Mouse (Mus musculus): ENCODE data around the gene Fam149b. TPM values are rescaled to one million over a fixed set of nuclear protein-coding genes. Genes with fewer than 3 reads are reported as not detected.
"Not testable (repeated sequence)": the region's sequence is repeated elsewhere in the genome, so short reads cannot be mapped to it uniquely, and the experiment has no call there.

Gene Fam149b
- polyA plus RNA-seq (2016; fragmentation: Nextera tagmentation; extraction: Ambion mirVana) = 45.7 and 48.3 TPM in 2 replicates

- peak; percentile 92 for DNase-seq (ENCODE audit: extremely low spot score, low spot score)
- no peaks in the 10 kb centered on the region for H3K9me3 ChIP-seq
- H3K36me3 ChIP-seq (replicated peaks) = peaks cover 52% of the 10 kb centered on the region
- H3K4me1 ChIP-seq = peaks cover 20% of the 10 kb centered on the region
- under 1% methylated on average over 42 of the region's 42 CpGs for WGBS
- peak within 1 kb of the TSS; percentile 97 for H3K27ac ChIP-seq
- H3K4me3 ChIP-seq = peak within 1 kb of the TSS; percentile 84
- H3K27me3 ChIP-seq (ENCODE audit: poor library complexity, severe bottlenecking) = no peaks in the 10 kb centered on the region
Observed at GRCm38 (mm10) chr14:20347991-20348541, at the start of gene Fam149b, which contains the start of gene Ecd. TSS of gene Fam149b (plus strand) at chr14:20348162. TSS of gene Ecd (minus strand) at chr14:20348121.

DNA sequence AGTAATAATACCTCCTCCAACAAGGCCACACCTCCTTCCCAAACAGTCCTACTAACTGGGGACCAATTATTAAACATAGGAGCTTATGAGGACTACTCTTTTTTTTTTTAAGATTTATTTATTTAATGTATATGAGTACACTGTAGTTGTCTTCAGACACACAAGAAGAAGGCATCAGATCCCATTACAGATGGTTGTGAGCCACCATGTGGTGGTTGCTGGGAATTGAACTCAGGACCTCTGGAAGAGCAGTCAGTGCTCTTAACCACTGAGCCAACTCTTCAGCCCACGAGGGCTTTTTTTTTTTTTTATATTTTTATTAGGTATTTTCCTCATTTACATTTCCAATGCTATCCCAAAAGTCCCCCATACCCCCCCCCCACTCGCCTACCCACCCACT lies 42.9 kb upstream of the Fam149b start:
- WGBS = 64% methylated on average over 2 of the region's 2 CpGs
- H3K27me3 ChIP-seq (ENCODE audit: poor library complexity, severe bottlenecking) = not testable (repeated sequence)
- peaks cover 29% of the 10 kb centered on the region for H3K36me3 ChIP-seq (replicated peaks)

DNA sequence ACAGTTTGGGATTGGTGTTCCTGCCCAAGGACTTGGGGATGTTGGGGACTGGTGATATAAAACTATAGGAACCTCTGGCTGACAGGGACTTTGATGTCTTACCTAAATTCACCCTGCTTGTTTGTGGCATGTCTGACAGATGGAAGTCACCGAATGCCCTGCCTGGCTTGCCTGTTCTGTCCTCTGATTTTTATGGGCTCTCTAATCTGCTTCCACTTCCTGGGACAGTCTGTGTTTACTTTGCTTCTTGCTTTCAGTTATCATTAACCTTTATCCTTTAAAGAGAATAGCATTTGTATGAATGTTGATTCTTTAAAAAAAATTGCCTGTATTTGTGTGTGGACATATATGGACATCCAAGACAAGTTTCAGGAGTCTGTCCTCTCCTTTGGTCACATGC lies 32.8 kb upstream of the Fam149b start:
- peaks cover 35% of the 10 kb centered on the region for H3K36me3 ChIP-seq (replicated peaks)
- no peaks in the 10 kb centered on the region for H3K27me3 ChIP-seq (ENCODE audit: poor library complexity, severe bottlenecking)
- no peaks in the 10 kb centered on the region for H3K4me1 ChIP-seq
- no peak overlapping the region for H3K27ac ChIP-seq
- H3K4me3 ChIP-seq = no peak overlapping the region
- WGBS = 88% methylated on average over 1 of the region's 1 CpGs
- DNase-seq (ENCODE audit: extremely low spot score, low spot score) = no peak
- H3K9me3 ChIP-seq = no peaks in the 10 kb centered on the region

More for the DNA sequence above, 42.9 kb upstream of the Fam149b start:
- not testable (repeated sequence) for H3K4me1 ChIP-seq; H3K27ac ChIP-seq; H3K9me3 ChIP-seq; H3K4me3 ChIP-seq; DNase-seq (ENCODE audit: extremely low spot score, low spot score)

- Histone ChIP-seq H3K36me3 (replicated peaks) (peaks cover 73% of the 10 kb centered on the region), H3K4me1 (no peaks in the 10 kb centered on the region), H3K9me3 (no peaks in the 10 kb centered on the region), H3K4me3 (no peak overlapping the region), H3K27me3 (ENCODE audit: poor library complexity, severe bottlenecking) (no peaks in the 10 kb centered on the region), H3K27ac (no peak overlapping the region)
- WGBS = 75% methylated on average over 3 of the region's 3 CpGs
- no peak for DNase-seq (ENCODE audit: extremely low spot score, low spot score)
Observed at GRCm38 (mm10) chr14:20319420-20319819, 28.5 kb upstream of the Fam149b start.

- WGBS = 97% methylated on average over 9 of the region's 9 CpGs
Observed at GRCm38 (mm10) chr14:20324196-20324595, 23.8 kb upstream of the Fam149b start.

GRCm38 (mm10) chr14:20328474-20328873 lies 19.5 kb upstream of the Fam149b start:
- H3K36me3 ChIP-seq (replicated peaks) = peaks cover 97% of the 10 kb centered on the region
- no peak overlapping the region for H3K27ac ChIP-seq
- WGBS = 72% methylated on average over 9 of the region's 9 CpGs
- H3K4me3 ChIP-seq = no peak overlapping the region
- no peaks in the 10 kb centered on the region for H3K9me3 ChIP-seq
- H3K4me1 ChIP-seq = no peaks in the 10 kb centered on the region
- no peaks in the 10 kb centered on the region for H3K27me3 ChIP-seq (ENCODE audit: poor library complexity, severe bottlenecking)
- peak; percentile 17 for DNase-seq (ENCODE audit: extremely low spot score, low spot score)

More at GRCm38 (mm10) chr14:20324196-20324595, 23.8 kb upstream of the Fam149b start:
- peaks cover 97% of the 10 kb centered on the region for H3K36me3 ChIP-seq (replicated peaks)
- no peak for DNase-seq (ENCODE audit: extremely low spot score, low spot score)
- no peaks in the 10 kb centered on the region for H3K9me3 ChIP-seq
- H3K4me3 ChIP-seq = no peak overlapping the region
- no peaks in the 10 kb centered on the region for H3K27me3 ChIP-seq (ENCODE audit: poor library complexity, severe bottlenecking)
- no peak overlapping the region for H3K27ac ChIP-seq
- H3K4me1 ChIP-seq = no peaks in the 10 kb centered on the region

DNA sequence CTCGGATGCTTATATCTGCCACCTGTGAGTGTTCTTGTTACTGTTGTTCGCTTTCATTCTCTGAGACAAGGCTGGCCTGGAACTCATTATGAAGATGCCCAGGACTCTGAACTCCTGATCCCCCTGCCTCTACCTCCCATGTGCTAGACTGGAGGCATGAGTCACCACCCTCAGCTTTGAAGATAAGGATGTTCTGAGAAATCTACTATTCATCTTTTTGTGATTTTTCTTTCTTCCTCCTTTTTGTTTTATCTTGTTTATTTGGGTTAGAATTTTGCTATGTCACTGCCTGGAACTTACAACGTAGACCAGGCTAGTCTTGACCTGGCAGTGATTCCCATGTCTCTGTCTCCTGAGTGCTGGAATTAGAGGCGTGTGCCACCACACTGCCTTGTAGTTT lies 16.6 kb upstream of the Fam149b start:
- H3K4me1 ChIP-seq = no peaks in the 10 kb centered on the region
- no peaks in the 10 kb centered on the region for H3K9me3 ChIP-seq
- H3K36me3 ChIP-seq (replicated peaks) = peaks cover 98% of the 10 kb centered on the region
- 92% methylated on average over 4 of the region's 4 CpGs for WGBS
- no peak for DNase-seq (ENCODE audit: extremely low spot score, low spot score)
- no peak overlapping the region for H3K27ac ChIP-seq
- no peaks in the 10 kb centered on the region for H3K27me3 ChIP-seq (ENCODE audit: poor library complexity, severe bottlenecking)
- no peak overlapping the region for H3K4me3 ChIP-seq

DNA sequence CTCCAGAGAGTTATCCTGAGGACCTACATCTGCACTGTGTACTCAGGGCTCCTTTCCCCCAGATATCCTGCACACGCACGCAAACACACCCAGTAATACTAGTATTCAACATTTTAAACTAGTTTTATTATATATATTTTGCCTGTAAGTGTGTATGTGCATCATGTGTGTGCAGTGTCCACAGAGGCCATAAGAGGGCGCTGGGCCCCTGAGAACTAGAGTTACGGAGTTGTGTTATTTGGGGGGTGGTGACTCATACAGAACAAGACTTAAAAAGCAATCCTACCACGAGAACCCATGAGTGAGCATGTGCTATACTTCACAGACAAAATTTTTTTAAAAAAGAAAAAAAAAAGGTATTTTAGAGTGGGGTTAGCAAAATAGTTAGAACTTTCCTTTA lies 8.5 kb upstream of the Fam149b start:
- Histone ChIP-seq H3K27me3 (ENCODE audit: poor library complexity, severe bottlenecking) (no peaks in the 10 kb centered on the region), H3K4me1 (no peaks in the 10 kb centered on the region), H3K4me3 (no peak overlapping the region), H3K27ac (no peak overlapping the region), H3K36me3 (replicated peaks) (peaks cover 88% of the 10 kb centered on the region), H3K9me3 (no peaks in the 10 kb centered on the region)
- no peak for DNase-seq (ENCODE audit: extremely low spot score, low spot score)
- WGBS = 94% methylated on average over 5 of the region's 5 CpGs

- H3K4me3 ChIP-seq = no peak overlapping the region
- peaks cover 88% of the 10 kb centered on the region for H3K36me3 ChIP-seq (replicated peaks)
- WGBS = 85% methylated on average over 8 of the region's 8 CpGs
- H3K4me1 ChIP-seq = no peaks in the 10 kb centered on the region
- no peaks in the 10 kb centered on the region for H3K9me3 ChIP-seq
- H3K27me3 ChIP-seq (ENCODE audit: poor library complexity, severe bottlenecking) = no peaks in the 10 kb centered on the region
- H3K27ac ChIP-seq = no peak overlapping the region
- DNase-seq (ENCODE audit: extremely low spot score, low spot score) = no peak
Observed at GRCm38 (mm10) chr14:20340149-20340548, 7.8 kb upstream of the Fam149b start.

DNA sequence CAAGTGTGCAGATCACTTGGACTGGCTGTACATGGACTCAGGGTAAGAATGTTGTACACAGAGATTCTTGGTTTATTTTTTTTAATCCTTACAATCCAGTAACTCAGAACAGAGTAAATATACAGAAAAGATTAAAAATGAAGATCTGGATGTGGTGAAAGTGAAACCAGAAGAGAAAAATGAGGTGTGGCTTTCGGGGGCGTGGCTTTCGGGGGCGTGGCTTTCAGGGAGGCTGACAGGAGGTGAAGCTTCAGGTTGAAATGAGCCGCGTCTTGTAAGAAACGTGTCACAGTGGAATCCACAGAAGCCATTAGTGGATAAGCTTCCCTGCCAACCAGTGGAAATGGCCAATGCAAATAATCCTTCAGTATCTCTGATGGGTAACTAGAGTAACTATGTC lies 7.1 kb upstream of the Fam149b start:
- H3K27ac ChIP-seq = no peak overlapping the region
- H3K27me3 ChIP-seq (ENCODE audit: poor library complexity, severe bottlenecking) = no peaks in the 10 kb centered on the region
- no peak overlapping the region for H3K4me3 ChIP-seq
- H3K4me1 ChIP-seq = no peaks in the 10 kb centered on the region
- H3K36me3 ChIP-seq (replicated peaks) = peaks cover 88% of the 10 kb centered on the region
- 78% methylated on average over 7 of the region's 7 CpGs for WGBS
- no peaks in the 10 kb centered on the region for H3K9me3 ChIP-seq
- DNase-seq (ENCODE audit: extremely low spot score, low spot score) = no peak

GRCm38 (mm10) chr14:20345885-20346284 lies 2.1 kb upstream of the Fam149b start:
- Histone ChIP-seq H3K36me3 (replicated peaks) (peaks cover 53% of the 10 kb centered on the region), H3K4me3 (no peak overlapping the region), H3K27me3 (ENCODE audit: poor library complexity, severe bottlenecking) (no peaks in the 10 kb centered on the region), H3K9me3 (no peaks in the 10 kb centered on the region), H3K27ac (no peak overlapping the region), H3K4me1 (peaks cover 20% of the 10 kb centered on the region)
- WGBS = 92% methylated on average over 9 of the region's 9 CpGs
- DNase-seq (ENCODE audit: extremely low spot score, low spot score) = no peak

GRCm38 (mm10) chr14:20347441-20347990 lies 446 bp upstream of the Fam149b start:
- no peak for DNase-seq (ENCODE audit: extremely low spot score, low spot score)
- Histone ChIP-seq H3K27ac (peak overlapping the region; percentile 97), H3K27me3 (ENCODE audit: poor library complexity, severe bottlenecking) (no peaks in the 10 kb centered on the region), H3K36me3 (replicated peaks) (peaks cover 51% of the 10 kb centered on the region), H3K4me3 (peak overlapping the region; percentile 84), H3K4me1 (peaks cover 20% of the 10 kb centered on the region), H3K9me3 (no peaks in the 10 kb centered on the region)
- WGBS = 5% methylated on average over 15 of the region's 15 CpGs

GRCm38 (mm10) chr14:20363230-20363629 lies 15.3 kb downstream of the Fam149b start:
- DNase-seq (ENCODE audit: extremely low spot score, low spot score) = no peak
- no peak overlapping the region for H3K27ac ChIP-seq
- H3K9me3 ChIP-seq = no peaks in the 10 kb centered on the region
- H3K27me3 ChIP-seq (ENCODE audit: poor library complexity, severe bottlenecking) = no peaks in the 10 kb centered on the region
- WGBS = 92% methylated on average over 4 of the region's 4 CpGs
- H3K4me1 ChIP-seq = no peaks in the 10 kb centered on the region
- H3K36me3 ChIP-seq (replicated peaks) = peaks cover 98% of the 10 kb centered on the region
- H3K4me3 ChIP-seq = no peak overlapping the region
